Mouse (Mus musculus) urinary bladder, postnatal 10 days (tissue): ENCODE data around the gene Crebbp.
"Not testable (repeated sequence)": the region's sequence is repeated elsewhere in the genome, so short reads cannot be mapped to it uniquely, and the experiment has no call there.

Experiments used
- DNase-seq: peaks from one replicate; pipeline ENCODE4 v3.0.0; 2022; ENCODE audit warnings: low spot score

The Crebbp gene

DNA sequence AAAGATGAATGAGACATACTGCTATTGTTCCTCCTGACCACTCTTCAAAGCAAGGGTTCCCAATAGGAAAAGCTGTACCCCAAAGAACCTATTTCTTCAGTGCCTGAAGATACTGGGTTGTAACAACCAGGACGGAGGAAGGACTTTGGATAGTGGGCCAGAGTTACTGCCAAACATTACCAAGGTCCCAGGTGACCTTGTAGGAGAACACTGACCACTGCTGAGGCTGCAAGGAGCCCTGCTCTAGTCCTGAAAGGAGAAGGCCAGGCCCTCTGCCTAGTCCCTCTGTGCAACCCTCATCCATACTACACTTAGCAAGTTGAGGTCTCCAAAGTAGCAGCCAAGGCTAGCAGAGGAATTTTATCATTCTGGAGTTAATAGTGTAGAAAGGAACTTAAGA is 60.7 kb downstream of the Crebbp start:
- no peak for DNase-seq

DNA sequence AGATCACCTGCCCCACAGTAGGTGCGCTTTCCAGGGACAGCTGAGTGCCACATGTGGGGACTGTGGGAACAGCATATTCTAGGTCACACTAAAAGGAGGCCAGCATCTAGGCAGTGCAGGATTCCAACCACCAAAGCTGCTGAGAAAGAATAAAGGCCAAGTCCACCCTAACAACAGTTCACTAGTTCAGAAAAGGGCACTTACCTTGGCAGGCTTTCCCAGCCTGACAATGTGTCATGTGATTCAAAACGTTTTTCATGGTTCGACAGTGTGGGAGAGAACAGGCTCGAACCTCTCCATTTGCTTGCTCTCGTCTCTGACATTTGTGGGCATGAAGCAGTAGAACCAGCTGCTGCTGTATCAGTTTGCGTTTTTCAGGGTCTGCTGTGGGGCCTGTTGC is 75.3 kb downstream of the Crebbp start:
- DNase-seq, result no peak

DNA sequence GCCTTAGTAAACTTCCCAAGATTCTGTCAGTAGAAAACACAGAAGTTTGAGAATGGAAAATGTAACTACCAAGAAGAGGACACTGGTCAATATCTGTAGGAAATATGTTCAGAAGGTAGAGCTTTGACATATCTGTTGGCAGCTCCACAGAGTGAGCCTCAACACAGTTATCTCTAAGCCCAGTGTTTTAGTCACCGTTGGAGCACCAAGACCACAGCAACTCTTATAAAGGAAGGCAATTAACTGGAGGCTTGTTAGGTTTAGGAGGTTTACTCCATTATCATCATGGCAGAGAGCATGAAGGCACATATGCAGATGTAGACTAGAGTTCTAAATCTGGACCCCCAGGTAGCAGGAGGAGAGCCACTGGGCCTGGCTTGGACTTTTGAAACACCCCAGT is 80.0 kb downstream of the Crebbp start:
- no peak for DNase-seq

- DNase-seq, result no peak
Observed at GRCm38 (mm10) chr16:4128894-4129293, 84.9 kb downstream of the Crebbp start.

DNA sequence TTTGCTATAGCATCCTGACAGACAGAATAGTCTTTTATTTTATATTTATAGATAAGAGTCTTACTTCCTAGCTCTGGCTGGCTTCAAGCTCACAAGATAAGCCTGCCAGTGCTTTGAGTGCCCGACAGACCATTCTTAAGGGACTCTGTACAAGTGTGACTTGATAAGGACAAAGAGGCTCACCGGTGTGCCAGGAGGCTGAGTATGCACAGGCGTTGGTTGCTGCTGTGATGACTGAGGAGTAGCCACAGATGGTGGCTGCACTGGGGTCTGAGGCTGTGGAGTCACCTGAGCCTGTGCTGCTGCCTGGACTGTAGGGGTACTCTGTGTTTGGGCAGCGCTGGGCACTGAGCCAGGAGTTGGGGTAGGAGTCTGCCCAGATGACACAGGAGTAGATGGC is 96.7 kb downstream of the Crebbp start:
- DNase-seq, result no peak

- DNase-seq, result no peak
Observed at GRCm38 (mm10) chr16:4100374-4100773, 113.4 kb downstream of the Crebbp start.

GRCm38 (mm10) chr16:4097521-4097920 is 116.3 kb downstream of the Crebbp start:
- DNase-seq, result no peak

GRCm38 (mm10) chr16:4096898-4097297 is 116.9 kb downstream of the Crebbp start:
- no peak for DNase-seq

DNA sequence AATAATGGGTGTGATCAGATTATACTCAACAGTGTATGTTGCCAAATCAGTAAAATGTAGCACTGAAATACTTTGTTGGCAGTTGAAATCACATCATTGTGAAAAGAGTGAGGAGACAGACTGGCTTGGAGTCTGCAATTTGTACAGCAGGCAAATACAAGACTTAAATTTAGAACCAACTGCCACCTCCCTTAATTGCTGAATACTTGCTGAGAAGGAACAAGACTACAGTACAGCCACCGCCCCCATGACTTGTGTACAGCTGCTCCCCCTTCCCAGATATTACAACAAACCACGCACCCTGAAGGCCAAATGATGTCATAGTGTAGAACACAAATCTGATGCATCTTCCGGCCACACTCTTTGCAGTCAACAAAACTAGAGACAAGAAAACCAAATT is 117.7 kb downstream of the Crebbp start:
- no peak for DNase-seq

- no peak for DNase-seq
Observed at GRCm38 (mm10) chr16:4087214-4087913, 126.4 kb downstream of the Crebbp start.

- no peak for DNase-seq
Observed at GRCm38 (mm10) chr16:4085851-4086387, 127.9 kb downstream of the Crebbp start.

DNA sequence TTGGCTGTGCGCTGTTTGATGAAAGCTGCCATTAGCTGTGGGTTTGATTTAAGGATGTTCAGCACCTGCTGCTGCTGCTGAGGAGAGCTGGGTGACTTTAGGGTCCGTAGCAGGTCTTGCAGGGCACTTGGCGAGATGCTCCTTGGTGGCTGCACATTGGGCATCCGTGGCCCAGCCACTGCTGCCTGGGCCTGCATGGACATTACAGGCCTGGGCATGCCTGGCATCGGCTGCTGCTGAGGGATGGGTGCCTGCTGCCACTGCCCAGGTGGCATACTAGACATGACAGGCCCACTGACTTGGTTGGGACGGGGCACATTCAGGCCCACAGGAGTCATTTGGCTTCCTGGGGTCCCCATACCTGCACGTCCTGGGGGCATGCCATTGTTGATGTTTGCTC is 128.7 kb downstream of the Crebbp start:
- no peak for DNase-seq

DNA sequence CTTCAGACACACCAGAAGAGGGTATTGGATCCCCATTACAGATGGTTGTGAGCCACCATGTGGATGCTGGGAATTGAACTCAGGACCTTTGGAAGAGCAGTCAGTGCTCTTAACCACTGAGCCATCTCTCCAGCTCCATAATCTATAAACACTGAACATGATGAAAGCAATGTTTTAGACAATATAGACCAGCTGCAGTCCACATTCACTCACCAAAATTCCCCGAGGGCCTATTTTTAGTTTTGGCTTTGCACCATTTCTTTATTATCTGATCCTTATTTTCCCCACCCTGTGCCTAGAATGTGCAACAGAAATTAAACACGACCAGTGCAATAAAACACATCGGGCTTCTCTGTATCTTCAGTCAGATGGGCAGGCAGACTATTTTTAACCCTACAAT is 133.4 kb downstream of the Crebbp start:
- DNase-seq, result not testable (repeated sequence)

DNA sequence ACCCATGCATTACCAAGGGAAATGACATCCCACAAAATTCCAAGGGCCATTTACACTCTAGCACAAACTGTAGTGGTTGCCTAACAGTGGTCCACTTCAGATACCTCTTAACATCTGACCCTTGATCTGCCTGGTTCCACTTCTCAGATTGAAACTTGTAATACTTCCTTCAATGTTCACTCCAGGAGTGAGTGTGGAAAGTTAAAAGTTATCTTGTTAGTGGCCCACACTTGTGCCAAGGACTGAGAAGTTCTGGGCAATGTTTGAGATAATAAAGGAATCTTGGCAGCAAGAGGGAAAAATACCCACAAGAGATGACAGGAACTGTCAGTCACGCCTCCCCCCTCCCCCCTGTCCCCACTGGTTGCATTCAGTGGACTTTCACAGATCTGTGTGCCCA is 134.1 kb downstream of the Crebbp start:
- no peak for DNase-seq

DNA sequence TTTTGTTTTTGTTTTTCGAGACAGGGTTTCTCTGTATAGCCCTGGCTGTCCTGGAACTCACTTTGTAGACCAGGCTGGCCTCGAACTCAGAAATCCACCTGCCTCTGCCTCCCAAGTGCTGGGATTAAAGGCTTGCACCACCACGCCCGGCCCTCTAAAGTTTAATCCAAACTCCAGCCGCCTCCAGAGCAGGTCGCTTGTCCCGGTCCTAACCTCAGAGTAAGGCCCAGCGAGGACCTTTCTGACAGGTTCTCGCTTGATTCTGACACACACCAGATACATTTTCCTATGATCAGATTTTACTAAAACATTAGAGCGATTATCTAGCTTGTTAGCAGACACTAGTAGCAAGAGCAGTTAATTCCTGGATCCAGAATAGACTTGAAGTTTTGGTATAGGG is 135.5 kb downstream of the Crebbp start:
- DNase-seq, result not testable (repeated sequence)

GRCm38 (mm10) chr16:4077384-4078061 is 136.3 kb downstream of the Crebbp start, which contains the start of gene Trap1:
Trap1 (minus strand) TSS chr16:4077827.
- peak; percentile 84 for DNase-seq

GRCm38 (mm10) chr16:4074836-4075235 is 139.0 kb downstream of the Crebbp start:
- DNase-seq, result no peak

GRCm38 (mm10) chr16:4074297-4074696 is 139.5 kb downstream of the Crebbp start:
- no peak for DNase-seq

- DNase-seq, result no peak
Observed at GRCm38 (mm10) chr16:4068588-4068987, 145.2 kb downstream of the Crebbp start.

DNA sequence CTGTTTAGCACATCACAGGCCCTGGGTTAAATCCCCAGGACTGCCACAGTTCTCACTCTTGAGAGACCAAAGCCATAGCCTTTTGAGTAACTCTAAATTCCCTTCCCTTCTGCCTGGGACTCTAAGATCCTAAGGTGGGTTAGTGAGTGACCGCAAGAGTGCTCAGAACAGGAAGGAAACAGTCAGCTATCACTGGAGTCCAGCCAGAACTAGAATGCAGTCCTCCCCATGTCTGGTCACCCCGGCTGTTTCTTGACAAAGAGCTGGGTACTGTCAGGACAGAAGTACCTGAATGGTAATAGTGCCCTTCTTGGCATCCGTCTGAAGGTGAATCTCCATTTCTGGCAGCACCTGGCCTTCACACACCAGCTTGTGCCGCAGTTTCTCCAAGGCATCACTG is 148.9 kb downstream of the Crebbp start:
- DNase-seq, result no peak

DNA sequence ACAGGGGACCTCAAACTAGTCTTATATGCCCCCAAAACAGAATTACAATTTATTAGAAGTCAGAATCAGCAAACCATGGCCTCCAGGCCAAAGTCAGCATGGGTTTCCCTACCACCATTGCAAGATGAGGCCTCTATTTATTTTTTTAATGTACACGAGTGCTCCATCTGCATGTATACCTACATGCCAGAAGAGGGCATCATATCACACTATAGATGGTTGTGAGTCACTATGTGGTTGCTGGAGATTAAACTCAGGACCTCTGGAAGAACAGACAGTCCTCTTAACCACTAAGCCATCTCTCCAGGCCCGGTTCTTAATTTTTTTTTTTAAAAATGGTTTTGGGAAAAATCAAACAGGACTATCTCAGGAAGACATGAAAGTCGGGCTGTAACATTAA is 160.0 kb downstream of the Crebbp start:
- no peak for DNase-seq

DNA sequence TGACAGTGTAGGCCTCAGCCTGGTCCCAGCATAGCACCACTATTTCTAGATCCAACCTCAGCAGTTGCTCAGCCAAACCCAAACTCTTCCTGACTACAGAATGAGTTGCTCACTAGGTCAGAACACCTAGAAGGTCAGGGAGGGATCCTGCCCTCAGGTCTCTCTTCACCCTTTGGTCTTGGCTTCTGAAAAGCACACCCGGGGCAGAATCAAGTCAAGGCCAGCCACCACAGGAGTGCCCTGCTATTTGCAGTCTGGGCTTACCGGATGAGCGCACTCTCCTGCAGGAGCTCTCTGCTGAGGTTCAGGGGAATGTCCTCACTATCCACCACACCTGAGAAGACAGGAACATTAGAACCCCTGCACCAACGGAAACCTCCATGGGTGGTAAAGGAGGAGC is 161.2 kb downstream of the Crebbp start:
- no peak for DNase-seq

GRCm38 (mm10) chr16:4045524-4045923 is 168.3 kb downstream of the Crebbp start:
- no peak for DNase-seq

DNA sequence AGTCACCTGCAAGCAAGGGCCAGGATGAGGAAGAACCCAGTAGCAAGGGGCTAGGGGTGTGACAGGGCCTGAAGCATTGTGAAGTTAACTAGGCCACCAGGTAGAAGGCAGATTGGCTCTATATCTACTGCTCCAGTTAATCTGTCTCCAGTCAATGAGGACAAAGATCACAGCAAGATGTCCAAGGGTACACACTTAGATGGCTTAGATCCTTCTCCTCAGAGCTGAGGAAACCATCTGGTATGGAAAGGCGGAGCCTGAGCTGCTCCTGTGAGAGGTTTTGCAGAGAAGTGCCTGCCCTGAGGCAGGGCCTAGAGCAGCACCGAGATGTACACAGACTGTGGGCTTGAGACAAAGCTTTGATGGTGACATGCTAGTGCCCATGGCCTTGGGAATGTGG is 169.7 kb downstream of the Crebbp start:
- DNase-seq, result no peak
